Mouse (Mus musculus) retina, postnatal 7 days (tissue): ENCODE measurements around the gene Lnx2.

Experiments used
- DNase-seq: peaks from one replicate; pipeline ENCODE4 v3.0.0-alpha.2; 2012; ENCODE audit warnings: low read depth, low spot score

Lnx2 gene

GRCm38 (mm10) chr5:147077305-147078034 lies 1.1 kb upstream of the Lnx2 start:
- DNase-seq = peak; percentile 77

- no peak for DNase-seq
These were observed 396 bp upstream of the Lnx2 start, which contains the start of gene Polr1d for GRCm38 (mm10) chr5:147076799-147077165. Gene Polr1d (plus strand): TSS chr5:147077050.

GRCm38 (mm10) chr5:147075103-147076025 lies 1.0 kb downstream of the Lnx2 start:
- DNase-seq = no peak

GRCm38 (mm10) chr5:147073805-147074204 lies 2.6 kb downstream of the Lnx2 start:
- DNase-seq = no peak

- DNase-seq = no peak
These were observed 4.5 kb downstream of the Lnx2 start for GRCm38 (mm10) chr5:147071886-147072285.

GRCm38 (mm10) chr5:147070791-147071516 lies 5.4 kb downstream of the Lnx2 start:
- DNase-seq = no peak

- DNase-seq = no peak
These were observed 7.5 kb downstream of the Lnx2 start for GRCm38 (mm10) chr5:147068876-147069275.

GRCm38 (mm10) chr5:147066965-147067364 lies 9.4 kb downstream of the Lnx2 start:
- DNase-seq = no peak

GRCm38 (mm10) chr5:147066129-147066528 lies 10.3 kb downstream of the Lnx2 start:
- no peak for DNase-seq

GRCm38 (mm10) chr5:147063215-147063661 lies 13.1 kb downstream of the Lnx2 start:
- no peak for DNase-seq

GRCm38 (mm10) chr5:147060024-147060423 lies 16.4 kb downstream of the Lnx2 start:
- DNase-seq = no peak

GRCm38 (mm10) chr5:147059319-147059718 lies 17.1 kb downstream of the Lnx2 start:
- DNase-seq = no peak

GRCm38 (mm10) chr5:147058661-147059060 lies 17.7 kb downstream of the Lnx2 start:
- no peak for DNase-seq

GRCm38 (mm10) chr5:147057626-147058414 lies 18.6 kb downstream of the Lnx2 start:
- DNase-seq = no peak

- no peak for DNase-seq
These were observed 19.6 kb downstream of the Lnx2 start for GRCm38 (mm10) chr5:147056712-147057290.

GRCm38 (mm10) chr5:147055572-147056245 lies 20.7 kb downstream of the Lnx2 start:
- DNase-seq = no peak

GRCm38 (mm10) chr5:147054747-147055270 lies 21.6 kb downstream of the Lnx2 start:
- DNase-seq = no peak

GRCm38 (mm10) chr5:147054328-147054727 lies 22.1 kb downstream of the Lnx2 start:
- DNase-seq = no peak

GRCm38 (mm10) chr5:147053481-147053880 lies 22.9 kb downstream of the Lnx2 start:
- DNase-seq = no peak

GRCm38 (mm10) chr5:147053071-147053470 lies 23.3 kb downstream of the Lnx2 start:
- DNase-seq = no peak
